Mouse (Mus musculus) liver, embryonic 14.5 days (tissue): ENCODE measurements around the gene Micu1.

ENCODE experiments used
- CTCF ChIP-seq: IDR thresholded peaks from 2 replicates; pipeline ENCODE4 v1.5.1; 2016; ENCODE audit warnings: antibody characterized with exemption, low read depth, control low read depth
- EP300 ChIP-seq: IDR thresholded peaks from 2 replicates; pipeline ENCODE4 v1.6.1; 2016; ENCODE audit warnings: antibody characterized with exemption, low read depth

- TF ChIP-seq CTCF (0 out of 2 replicates have a peak, but pooled peaks have one; percentile 5), EP300 (no peak)
Observed at GRCm38 (mm10) chr10:59900939-59901338, 198.7 kb downstream of the Micu1 start.
